Mouse (Mus musculus) forebrain, embryonic 13.5 days (tissue): ENCODE results near the gene Dcpp2. TPM values are rescaled to one million over a fixed set of nuclear protein-coding genes. Genes with fewer than 3 reads are reported as not detected.
"Not testable (repeated sequence)": the region's sequence is repeated elsewhere in the genome, so short reads cannot be mapped to it uniquely, and the experiment has no call there.

ENCODE experiments used
- ATAC-seq: fragments of 200-750 bp; cut with Nextera tagmentation; 2 replicates; pipeline ENCODE4 v1.8.0; 2017
- H3K27ac ChIP-seq: fragments of 300-500 bp; sonication (generic); 2 replicates; pipeline ENCODE4 v1.5.1; 2015; ENCODE audit warnings: inconsistent platforms, mild to moderate bottlenecking, moderate library complexity
- H3K27me3 ChIP-seq: fragments of 300-500 bp; sonication (generic); 2 replicates; pipeline ENCODE4 v1.6.1; 2015; ENCODE audit warnings: mild to moderate bottlenecking, inconsistent platforms
- H3K36me3 ChIP-seq: fragments of 300-500 bp; sonication (generic); 2 replicates; pipeline ENCODE4 v1.6.1; 2015; ENCODE audit warnings: mild to moderate bottlenecking, inconsistent platforms; ENCODE audit not compliant: poor library complexity, severe bottlenecking
- H3K4me1 ChIP-seq: fragments of 300-500 bp; sonication (generic); 2 replicates; pipeline ENCODE4 v1.6.1; 2015; ENCODE audit warnings: inconsistent platforms
- H3K4me2 ChIP-seq: fragments of 300-500 bp; sonication (generic); 2 replicates; pipeline ENCODE4 v1.6.1; 2015; ENCODE audit warnings: inconsistent platforms, mild to moderate bottlenecking, moderate library complexity
- H3K4me3 ChIP-seq: fragments of 300-500 bp; sonication (generic); 2 replicates; pipeline ENCODE4 v1.5.1; 2015; ENCODE audit warnings: mild to moderate bottlenecking, inconsistent platforms
- H3K9ac ChIP-seq: fragments of 300-500 bp; sonication (generic); 2 replicates; pipeline ENCODE4 v1.6.1; 2015; ENCODE audit warnings: mild to moderate bottlenecking, inconsistent platforms
- H3K9me3 ChIP-seq: fragments of 300-500 bp; sonication (generic); replicated peaks from 2 replicates; pipeline ENCODE4 v1.6.1; 2016; ENCODE audit warnings: inconsistent platforms
- WGBS: fragments of 180-500 bp; shearing (Covaris S2); methylation state at CpG from one replicate; pipeline ENCODE4 v1.1.7; 2015; 5-methylcytosine and 5-hydroxymethylcytosine counted together
- polyA plus RNA-seq: library from polyadenylated mRNA; unstranded; fragments of >200 nt; fragmentation: Nextera tagmentation; extraction: Ambion mirVana; gene quantifications from 2 replicates; pipeline ENCODE4 v1.2.1, GENCODE M21; 2015

Gene Dcpp2
- polyA plus RNA-seq, 1 experiment from 2014 or later: not detected

- Histone ChIP-seq H3K9me3 (no peaks in the 10 kb centered on the region), H3K36me3 (no peaks in the 10 kb centered on the region), H3K4me3 (no peak overlapping the region), H3K4me2 (no peak overlapping the region), H3K27me3 (no peaks in the 10 kb centered on the region), H3K27ac (no peak overlapping the region), H3K4me1 (no peaks in the 10 kb centered on the region), H3K9ac (no peak overlapping the region)
- 90% methylated on average over 2 of the region's 2 CpGs for WGBS
- ATAC-seq: no peak
Measured at GRCm38 (mm10) chr17:23857913-23858312, 22.8 kb upstream of the Dcpp2 start.

- Histone ChIP-seq H3K9me3 (no peaks in the 10 kb centered on the region), H3K4me1 (no peaks in the 10 kb centered on the region), H3K4me3 (no peak overlapping the region), H3K27ac (no peak overlapping the region), H3K4me2 (no peak overlapping the region), H3K27me3 (no peaks in the 10 kb centered on the region), H3K36me3 (no peaks in the 10 kb centered on the region), H3K9ac (no peak overlapping the region)
- WGBS: 81% methylated on average over 4 of the region's 4 CpGs
- no peak for ATAC-seq
Measured at GRCm38 (mm10) chr17:23862926-23863325, 17.8 kb upstream of the Dcpp2 start.

GRCm38 (mm10) chr17:23867756-23868155 is 12.9 kb upstream of the Dcpp2 start, which contains the start of gene Prss21:
TSS of gene Prss21 (plus strand) at chr17:23868056.
- Histone ChIP-seq H3K9ac (no peak within 1 kb of the TSS), H3K36me3 (no peaks in the 10 kb centered on the region), H3K9me3 (no peaks in the 10 kb centered on the region), H3K4me3 (no peak within 1 kb of the TSS), H3K27me3 (no peaks in the 10 kb centered on the region), H3K27ac (no peak within 1 kb of the TSS), H3K4me1 (no peaks in the 10 kb centered on the region), H3K4me2 (no peak within 1 kb of the TSS)
- ATAC-seq: no peak
- 88% methylated on average over 15 of the region's 15 CpGs for WGBS

- no peaks in the 10 kb centered on the region for H3K9me3 ChIP-seq
- H3K9ac ChIP-seq: no peak overlapping the region
- H3K4me3 ChIP-seq: no peak overlapping the region
- H3K4me2 ChIP-seq: no peak overlapping the region
- no peaks in the 10 kb centered on the region for H3K27me3 ChIP-seq
- WGBS: 88% methylated on average over 11 of the region's 11 CpGs
- H3K4me1 ChIP-seq: no peaks in the 10 kb centered on the region
- no peak overlapping the region for H3K27ac ChIP-seq
- no peak for ATAC-seq
- H3K36me3 ChIP-seq: no peaks in the 10 kb centered on the region
Measured at GRCm38 (mm10) chr17:23868513-23868912, 12.2 kb upstream of the Dcpp2 start.

- Histone ChIP-seq H3K9ac (no peak overlapping the region), H3K36me3 (no peaks in the 10 kb centered on the region), H3K27ac (no peak overlapping the region), H3K4me2 (no peak overlapping the region), H3K27me3 (no peaks in the 10 kb centered on the region), H3K9me3 (no peaks in the 10 kb centered on the region), H3K4me1 (no peaks in the 10 kb centered on the region), H3K4me3 (no peak overlapping the region)
- no peak for ATAC-seq
- 46% methylated on average over 8 of the region's 8 CpGs for whole genome bisulfite sequencing
Measured at GRCm38 (mm10) chr17:23873884-23874856, 6.5 kb upstream of the Dcpp2 start.

- Histone ChIP-seq H3K9me3 (no peaks in the 10 kb centered on the region), H3K9ac (no peak overlapping the region), H3K4me1 (no peaks in the 10 kb centered on the region), H3K27me3 (no peaks in the 10 kb centered on the region), H3K27ac (no peak overlapping the region), H3K4me3 (no peak overlapping the region), H3K36me3 (no peaks in the 10 kb centered on the region), H3K4me2 (no peak overlapping the region)
- 52% methylated on average over 3 of the region's 3 CpGs for WGBS
- 0 out of 2 replicates have a peak, but pooled peaks have one; percentile 43 for ATAC-seq
Measured at GRCm38 (mm10) chr17:23876741-23877140, 3.9 kb upstream of the Dcpp2 start.

- H3K9me3 ChIP-seq: no peaks in the 10 kb centered on the region
- H3K27me3 ChIP-seq: no peaks in the 10 kb centered on the region
- no peak overlapping the region for H3K9ac ChIP-seq
- no peak overlapping the region for H3K4me2 ChIP-seq
- ATAC-seq: no peak
- WGBS: 95% methylated on average over 2 of the region's 2 CpGs
- H3K4me3 ChIP-seq: no peak overlapping the region
- no peaks in the 10 kb centered on the region for H3K4me1 ChIP-seq
- no peaks in the 10 kb centered on the region for H3K36me3 ChIP-seq
- no peak overlapping the region for H3K27ac ChIP-seq
Measured at GRCm38 (mm10) chr17:23877166-23877565, 3.5 kb upstream of the Dcpp2 start.

GRCm38 (mm10) chr17:23917158-23917557 is 36.5 kb downstream of the Dcpp2 start, which contains the start of gene Dcpp3:
TSS of gene Dcpp3 (plus strand) at chr17:23917458.
- not testable (repeated sequence) for ATAC-seq, H3K4me2 ChIP-seq, H3K27me3 ChIP-seq, H3K4me3 ChIP-seq, H3K9ac ChIP-seq, H3K36me3 ChIP-seq, H3K4me1 ChIP-seq, H3K9me3 ChIP-seq, H3K27ac ChIP-seq
- WGBS: 88% methylated on average over 4 of the region's 4 CpGs

- Histone ChIP-seq H3K4me1 (peaks cover 6% of the 10 kb centered on the region), H3K9ac (peak overlapping the region; percentile 69), H3K9me3 (no peaks in the 10 kb centered on the region), H3K4me2 (peak overlapping the region; percentile 78), H3K27me3 (no peaks in the 10 kb centered on the region), H3K36me3 (no peaks in the 10 kb centered on the region), H3K4me3 (peak overlapping the region; percentile 56), H3K27ac (peak overlapping the region; percentile 93)
- ATAC-seq: peak; percentile 98
- under 1% methylated on average over 29 of the region's 29 CpGs for WGBS
Measured at GRCm38 (mm10) chr17:23924531-23925007, 43.9 kb downstream of the Dcpp2 start.

- H3K4me2 ChIP-seq: peak overlapping the region; percentile 78
- peak overlapping the region; percentile 56 for H3K4me3 ChIP-seq
- 1% methylated on average over 14 of the region's 14 CpGs for WGBS
- peaks cover 6% of the 10 kb centered on the region for H3K4me1 ChIP-seq
- peak; percentile 85 for ATAC-seq
- H3K9ac ChIP-seq: peak overlapping the region; percentile 69
- no peaks in the 10 kb centered on the region for H3K36me3 ChIP-seq
- peak overlapping the region; percentile 93 for H3K27ac ChIP-seq
- no peaks in the 10 kb centered on the region for H3K9me3 ChIP-seq
- H3K27me3 ChIP-seq: no peaks in the 10 kb centered on the region
Measured at GRCm38 (mm10) chr17:23925090-23925493, 44.4 kb downstream of the Dcpp2 start.

GRCm38 (mm10) chr17:23931157-23931556 is 50.5 kb downstream of the Dcpp2 start:
- 91% methylated on average over 5 of the region's 5 CpGs for WGBS
- no peaks in the 10 kb centered on the region for H3K9me3 ChIP-seq
- no peaks in the 10 kb centered on the region for H3K36me3 ChIP-seq

GRCm38 (mm10) chr17:23941372-23941771 is 60.7 kb downstream of the Dcpp2 start, which contains the start of gene Sbp:
TSS of gene Sbp (plus strand) at chr17:23941672.
- no peak within 1 kb of the TSS for H3K4me2 ChIP-seq
- ATAC-seq: no peak
- no peaks in the 10 kb centered on the region for H3K36me3 ChIP-seq
- no peaks in the 10 kb centered on the region for H3K9me3 ChIP-seq
- no peak within 1 kb of the TSS for H3K27ac ChIP-seq
- H3K4me3 ChIP-seq: no peak within 1 kb of the TSS
- no peak within 1 kb of the TSS for H3K9ac ChIP-seq
- no peaks in the 10 kb centered on the region for H3K4me1 ChIP-seq
- H3K27me3 ChIP-seq: no peaks in the 10 kb centered on the region

More at GRCm38 (mm10) chr17:23931157-23931556, 50.5 kb downstream of the Dcpp2 start:
- ATAC-seq: no peak
- no peak overlapping the region for H3K27ac ChIP-seq
- H3K9ac ChIP-seq: no peak overlapping the region
- no peak overlapping the region for H3K4me2 ChIP-seq
- no peaks in the 10 kb centered on the region for H3K27me3 ChIP-seq
- no peaks in the 10 kb centered on the region for H3K4me1 ChIP-seq
- H3K4me3 ChIP-seq: no peak overlapping the region
